Mouse (Mus musculus) urinary bladder, postnatal 25 days (tissue): ENCODE results near the gene Cldn12.

Experiments
- DNase-seq: peaks from one replicate; pipeline ENCODE4 v3.0.0; 2022; ENCODE audit warnings: low spot score

Cldn12 gene

DNA sequence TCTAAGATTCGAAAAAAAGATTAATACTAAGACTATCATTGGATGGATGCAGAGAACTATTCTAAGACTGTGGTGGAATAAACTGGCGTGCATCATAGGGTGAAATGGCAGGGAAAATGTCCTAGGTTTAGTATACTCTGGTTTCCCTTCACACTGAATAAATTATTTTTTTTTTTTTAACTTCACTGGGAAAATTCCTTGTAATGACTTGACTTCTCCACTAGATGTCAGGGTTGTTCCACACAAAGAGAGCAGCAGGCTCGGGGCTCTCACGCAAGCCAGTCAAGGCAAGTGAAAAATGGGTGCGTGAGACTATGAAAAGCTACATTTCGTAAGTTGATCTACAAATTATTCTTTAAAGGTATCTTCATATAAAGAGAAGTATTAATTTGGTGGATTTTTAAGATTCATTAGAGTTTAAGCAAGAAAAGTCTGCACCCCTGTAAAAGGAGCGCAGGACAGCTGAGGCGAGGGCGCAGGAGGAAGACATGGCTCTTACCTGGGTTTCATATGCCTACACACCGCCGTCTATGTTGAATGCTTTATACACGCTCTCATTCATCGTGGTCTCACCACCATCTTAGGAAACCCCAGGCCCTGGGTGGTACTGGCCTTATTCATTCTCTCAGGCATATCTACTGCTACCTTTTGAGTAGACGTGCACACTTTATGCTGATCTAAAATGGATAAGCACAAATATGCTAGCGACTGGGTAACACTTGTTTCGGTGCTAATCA lies 20.3 kb downstream of the Cldn12 start:
- no peak for DNase-seq

- no peak for DNase-seq
Observed at GRCm38 (mm10) chr5:5492163-5492562, 22.6 kb downstream of the Cldn12 start.

DNA sequence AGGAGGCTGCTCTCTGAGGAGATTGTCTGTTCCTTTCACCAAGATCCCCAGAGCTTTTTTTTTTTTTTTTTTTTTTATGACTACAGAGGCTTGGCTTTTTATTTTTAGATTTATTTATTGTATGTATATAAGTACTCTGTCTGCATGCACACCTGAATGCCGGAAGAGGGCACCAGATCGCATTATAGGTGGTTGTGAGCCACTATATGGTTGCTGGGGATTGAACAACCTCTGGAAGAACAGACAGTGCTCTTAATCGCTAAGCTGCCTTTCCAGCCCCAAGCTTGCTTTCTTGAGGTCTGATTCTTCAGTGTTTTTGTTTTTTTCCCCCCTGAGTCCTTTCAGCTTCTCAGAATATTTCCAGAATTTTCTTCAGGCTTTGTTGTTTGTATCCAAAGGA lies 28.7 kb downstream of the Cldn12 start:
- no peak for DNase-seq

DNA sequence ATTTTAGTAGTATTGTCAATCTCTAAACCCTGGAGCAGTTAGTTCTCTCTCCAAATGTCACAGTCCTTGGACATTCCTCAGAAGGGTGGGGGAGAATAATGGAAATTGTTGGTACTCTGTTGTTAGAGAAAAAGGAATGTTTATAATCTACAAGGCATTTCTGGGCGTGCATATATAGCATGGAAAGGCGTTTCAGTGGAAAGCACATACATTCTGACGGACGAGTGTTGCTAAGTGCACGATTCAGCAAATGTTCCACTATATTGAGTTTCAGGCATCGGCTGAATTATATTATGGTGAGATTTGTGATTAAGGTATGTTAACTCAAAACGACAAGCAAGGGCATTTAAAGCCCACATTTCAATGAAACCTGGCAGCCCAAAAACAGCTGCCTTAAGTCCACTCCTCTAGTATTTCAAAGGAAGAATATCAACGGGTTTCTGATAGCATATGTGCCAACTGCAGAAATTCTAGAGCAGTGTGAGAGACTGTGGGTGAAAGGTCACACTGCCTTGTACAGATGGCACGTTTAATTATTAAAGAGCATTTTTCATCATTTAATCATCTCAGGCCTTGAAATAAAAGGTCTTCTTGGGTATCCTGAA lies 31.4 kb downstream of the Cldn12 start:
- DNase-seq, result no peak

DNA sequence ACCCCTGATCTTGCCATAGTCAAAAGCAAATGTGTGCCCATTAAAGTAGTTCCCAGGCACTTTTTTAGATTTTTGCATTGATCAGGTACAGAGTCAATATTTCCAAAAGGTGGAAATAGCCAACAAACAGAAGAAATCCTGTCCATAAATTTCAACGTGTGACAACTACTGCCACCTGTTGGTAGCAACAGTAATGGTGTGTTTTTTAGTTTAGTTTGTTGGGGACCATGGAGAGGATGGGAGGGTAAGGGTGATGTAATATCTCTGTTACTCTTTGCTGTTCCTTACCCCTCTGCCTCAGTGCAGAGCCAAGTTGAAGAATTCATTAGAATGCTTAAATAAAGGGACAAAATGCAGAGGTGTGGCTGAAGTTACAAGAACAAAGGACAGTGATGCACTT lies 33.1 kb downstream of the Cldn12 start:
- DNase-seq, result no peak

DNA sequence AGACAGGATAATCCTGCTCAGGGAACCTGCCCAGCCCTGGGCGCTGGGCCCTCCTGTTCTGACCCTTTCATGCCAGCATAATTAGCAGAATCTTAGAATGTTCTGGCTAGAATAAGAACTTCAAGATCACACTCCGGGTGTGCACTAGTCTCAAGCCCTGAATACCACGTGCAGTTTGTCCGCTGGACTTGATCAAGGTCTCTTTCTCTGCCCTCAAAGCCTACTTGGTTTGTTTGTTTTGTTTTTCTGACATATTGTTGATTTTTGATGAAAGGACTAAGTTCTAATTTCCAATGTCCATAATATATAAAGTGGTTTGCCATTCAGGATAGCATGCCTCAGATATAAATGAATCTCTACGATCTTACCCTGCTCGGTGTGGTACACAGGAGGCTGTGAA lies 35.7 kb downstream of the Cldn12 start, which contains the start of gene 1700015F17Rik:
1700015F17Rik (minus strand) TSS at position 101 of the 400 bp plus-strand sequence.
- no peak for DNase-seq

DNA sequence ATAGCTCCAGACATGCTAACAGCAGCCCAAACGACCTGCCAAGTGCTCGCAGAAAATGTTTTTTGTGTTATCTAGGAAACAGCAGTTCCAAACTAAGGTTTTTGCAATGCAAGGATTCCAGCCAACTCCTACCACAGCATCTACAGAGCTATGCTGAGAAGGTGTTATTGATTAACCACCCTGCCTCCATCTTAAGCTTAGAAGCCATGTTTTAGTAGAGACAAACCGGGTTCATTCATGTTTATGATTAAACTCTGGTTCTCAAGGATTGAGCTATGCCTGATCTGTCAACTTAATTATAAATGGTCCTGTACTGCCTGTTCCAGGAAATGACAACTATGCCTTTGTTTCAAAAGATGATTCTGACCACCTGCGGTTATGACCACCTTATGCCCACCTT lies 38.6 kb downstream of the Cldn12 start:
- no peak for DNase-seq

GRCm38 (mm10) chr5:5465256-5465655 lies 49.5 kb downstream of the Cldn12 start:
- no peak for DNase-seq
